Mouse (Mus musculus): ENCODE data around the gene Lhfpl3. TPM values are rescaled to one million over a fixed set of nuclear protein-coding genes. Genes with fewer than 3 reads are reported as not detected.

Lhfpl3 gene
- polyA plus RNA-seq, 1 experiment from 2014 or later = 0.05 TPM

- 66% methylated on average over 7 of the region's 7 CpGs for WGBS
- Histone ChIP-seq H3K4me1 (replicated peaks; ENCODE audit: control insufficient read depth, insufficient read depth, low read length) (no peaks in the 10 kb centered on the region), H3K4me3 (ENCODE audit: low read depth, low read length) (no peak overlapping the region), H3K4me2 (replicated peaks; ENCODE audit: low read depth) (no peak overlapping the region), H3K27ac (ENCODE audit: low read depth, low read length) (no peak overlapping the region), H3K9ac (ENCODE audit: low read depth, low read length) (no peak overlapping the region), H3K36me3 (ENCODE audit: control insufficient read depth, insufficient read depth) (no peaks in the 10 kb centered on the region), H3K9me3 (ENCODE audit: control insufficient read depth) (no peaks in the 10 kb centered on the region), H3K27me3 (replicated peaks; ENCODE audit: control insufficient read depth, insufficient read depth, low read length) (no peaks in the 10 kb centered on the region)
- no peak for TF ChIP-seq CTCF (IDR thresholded peaks at IDR 0.05; ENCODE audit: low read depth)
- no peak for ATAC-seq
Observed at GRCm38 (mm10) chr5:22897656-22898289, 151.9 kb downstream of the Lhfpl3 start.

GRCm38 (mm10) chr5:22898593-22898992 is 152.7 kb downstream of the Lhfpl3 start:
- Histone ChIP-seq H3K27me3 (replicated peaks; ENCODE audit: control insufficient read depth, insufficient read depth, low read length) (no peaks in the 10 kb centered on the region), H3K36me3 (ENCODE audit: control insufficient read depth, insufficient read depth) (no peaks in the 10 kb centered on the region), H3K27ac (ENCODE audit: low read depth, low read length) (no peak overlapping the region), H3K9me3 (ENCODE audit: control insufficient read depth) (no peaks in the 10 kb centered on the region), H3K4me3 (ENCODE audit: low read depth, low read length) (no peak overlapping the region), H3K4me2 (replicated peaks; ENCODE audit: low read depth) (no peak overlapping the region), H3K4me1 (replicated peaks; ENCODE audit: control insufficient read depth, insufficient read depth, low read length) (no peaks in the 10 kb centered on the region), H3K9ac (ENCODE audit: low read depth, low read length) (no peak overlapping the region)
- no peak for TF ChIP-seq CTCF (IDR thresholded peaks at IDR 0.05; ENCODE audit: low read depth)
- 73% methylated on average over 2 of the region's 2 CpGs for WGBS
- no peak for ATAC-seq

- H3K9ac ChIP-seq (ENCODE audit: low read depth, low read length) = no peak overlapping the region
- no peaks in the 10 kb centered on the region for H3K9me3 ChIP-seq (ENCODE audit: control insufficient read depth)
- no peak overlapping the region for H3K4me3 ChIP-seq (ENCODE audit: low read depth, low read length)
- no peak overlapping the region for H3K27ac ChIP-seq (ENCODE audit: low read depth, low read length)
- no peak for ATAC-seq
- no peaks in the 10 kb centered on the region for H3K4me1 ChIP-seq (replicated peaks; ENCODE audit: control insufficient read depth, insufficient read depth, low read length)
- H3K36me3 ChIP-seq (ENCODE audit: control insufficient read depth, insufficient read depth) = no peaks in the 10 kb centered on the region
- no peaks in the 10 kb centered on the region for H3K27me3 ChIP-seq (replicated peaks; ENCODE audit: control insufficient read depth, insufficient read depth, low read length)
- no peak overlapping the region for H3K4me2 ChIP-seq (replicated peaks; ENCODE audit: low read depth)
- no peak for TF ChIP-seq CTCF (IDR thresholded peaks at IDR 0.05; ENCODE audit: low read depth)
Observed at GRCm38 (mm10) chr5:22899913-22900312, 154.1 kb downstream of the Lhfpl3 start.

- 86% methylated on average over 1 of the region's 1 CpGs for WGBS
- H3K27me3 ChIP-seq (replicated peaks; ENCODE audit: control insufficient read depth, insufficient read depth, low read length) = no peaks in the 10 kb centered on the region
- ATAC-seq = no peak
- TF ChIP-seq CTCF (IDR thresholded peaks at IDR 0.05; ENCODE audit: low read depth) = no peak
- H3K9me3 ChIP-seq (ENCODE audit: control insufficient read depth) = no peaks in the 10 kb centered on the region
- no peaks in the 10 kb centered on the region for H3K36me3 ChIP-seq (ENCODE audit: control insufficient read depth, insufficient read depth)
- no peak overlapping the region for H3K9ac ChIP-seq (ENCODE audit: low read depth, low read length)
- H3K4me3 ChIP-seq (ENCODE audit: low read depth, low read length) = no peak overlapping the region
- no peak overlapping the region for H3K27ac ChIP-seq (ENCODE audit: low read depth, low read length)
- H3K4me1 ChIP-seq (replicated peaks; ENCODE audit: control insufficient read depth, insufficient read depth, low read length) = no peaks in the 10 kb centered on the region
- H3K4me2 ChIP-seq (replicated peaks; ENCODE audit: low read depth) = no peak overlapping the region
Observed at GRCm38 (mm10) chr5:22917197-22917596, 171.3 kb downstream of the Lhfpl3 start.

GRCm38 (mm10) chr5:22926171-22926570 is 180.3 kb downstream of the Lhfpl3 start:
- H3K27me3 ChIP-seq (replicated peaks; ENCODE audit: control insufficient read depth, insufficient read depth, low read length) = no peaks in the 10 kb centered on the region
- H3K36me3 ChIP-seq (ENCODE audit: control insufficient read depth, insufficient read depth) = no peaks in the 10 kb centered on the region
- H3K9me3 ChIP-seq (ENCODE audit: control insufficient read depth) = no peaks in the 10 kb centered on the region
- ATAC-seq = no peak
- no peak overlapping the region for H3K27ac ChIP-seq (ENCODE audit: low read depth, low read length)
- H3K4me3 ChIP-seq (ENCODE audit: low read depth, low read length) = no peak overlapping the region
- no peak overlapping the region for H3K9ac ChIP-seq (ENCODE audit: low read depth, low read length)
- no peak overlapping the region for H3K4me2 ChIP-seq (replicated peaks; ENCODE audit: low read depth)
- H3K4me1 ChIP-seq (replicated peaks; ENCODE audit: control insufficient read depth, insufficient read depth, low read length) = no peaks in the 10 kb centered on the region
- no peak for TF ChIP-seq CTCF (IDR thresholded peaks at IDR 0.05; ENCODE audit: low read depth)

- TF ChIP-seq CTCF (IDR thresholded peaks at IDR 0.05; ENCODE audit: low read depth) = no peak
- no peak overlapping the region for H3K4me2 ChIP-seq (replicated peaks; ENCODE audit: low read depth)
- no peak overlapping the region for H3K9ac ChIP-seq (ENCODE audit: low read depth, low read length)
- ATAC-seq = no peak
- H3K27me3 ChIP-seq (replicated peaks; ENCODE audit: control insufficient read depth, insufficient read depth, low read length) = no peaks in the 10 kb centered on the region
- no peaks in the 10 kb centered on the region for H3K9me3 ChIP-seq (ENCODE audit: control insufficient read depth)
- no peaks in the 10 kb centered on the region for H3K4me1 ChIP-seq (replicated peaks; ENCODE audit: control insufficient read depth, insufficient read depth, low read length)
- H3K36me3 ChIP-seq (ENCODE audit: control insufficient read depth, insufficient read depth) = no peaks in the 10 kb centered on the region
- H3K4me3 ChIP-seq (ENCODE audit: low read depth, low read length) = no peak overlapping the region
- WGBS = 44% methylated on average over 2 of the region's 2 CpGs
- no peak overlapping the region for H3K27ac ChIP-seq (ENCODE audit: low read depth, low read length)
Observed at GRCm38 (mm10) chr5:22928746-22929145, 182.9 kb downstream of the Lhfpl3 start.

GRCm38 (mm10) chr5:22943306-22943705 is 197.4 kb downstream of the Lhfpl3 start:
- H3K4me1 ChIP-seq (replicated peaks; ENCODE audit: control insufficient read depth, insufficient read depth, low read length) = no peaks in the 10 kb centered on the region
- no peaks in the 10 kb centered on the region for H3K9me3 ChIP-seq (ENCODE audit: control insufficient read depth)
- 54% methylated on average over 5 of the region's 5 CpGs for WGBS
- no peak overlapping the region for H3K27ac ChIP-seq (ENCODE audit: low read depth, low read length)
- H3K27me3 ChIP-seq (replicated peaks; ENCODE audit: control insufficient read depth, insufficient read depth, low read length) = no peaks in the 10 kb centered on the region
- no peak for ATAC-seq
- no peak overlapping the region for H3K4me3 ChIP-seq (ENCODE audit: low read depth, low read length)
- no peak overlapping the region for H3K4me2 ChIP-seq (replicated peaks; ENCODE audit: low read depth)
- TF ChIP-seq CTCF (IDR thresholded peaks at IDR 0.05; ENCODE audit: low read depth) = no peak
- H3K36me3 ChIP-seq (ENCODE audit: control insufficient read depth, insufficient read depth) = no peaks in the 10 kb centered on the region
- no peak overlapping the region for H3K9ac ChIP-seq (ENCODE audit: low read depth, low read length)
